Mouse (Mus musculus) CH12.LX (cell line): ENCODE measurements around the gene Cdcp1. TPM values are rescaled to one million over a fixed set of nuclear protein-coding genes. Genes with fewer than 3 reads are reported as not detected.

Source experiments
- DNase-seq: peaks from one replicate; pipeline ENCODE4 v3.0.0-alpha.2; 2013; ENCODE audit errors: extremely low read depth
- H3K27ac ChIP-seq: 2 replicates; pipeline ENCODE4 v1.5.1; 2012; ENCODE audit warnings: low read depth, mild to moderate bottlenecking, control low read depth, moderate library complexity; ENCODE audit not compliant: insufficient read depth
- H3K27me3 ChIP-seq: replicated peaks from 2 replicates; pipeline ENCODE3; 2012; ENCODE audit warnings: inconsistent platforms
- H3K36me3 ChIP-seq, 2 experiments: replicated peaks in 1 of 2; 2 replicates each; pipeline versions ENCODE3 to v1.6.1; 2012; ENCODE audit warnings: inconsistent platforms in 1 of 2, low read length in 1 of 2, mild to moderate bottlenecking in 1 of 2, mixed read lengths in 1 of 2, moderate library complexity in 1 of 2; ENCODE audit not compliant: control insufficient read depth in 1 of 2, insufficient read depth in 1 of 2
- H3K4me1 ChIP-seq, 2 experiments: 2 replicates each; pipeline ENCODE4 v1.6.1; 2012; ENCODE audit warnings: inconsistent platforms in 1 of 2, moderate library complexity in 1 of 2; ENCODE audit not compliant: insufficient read depth in 2 of 2, control insufficient read depth in 1 of 2
- H3K4me2 ChIP-seq: 2 replicates; pipeline ENCODE4 v1.6.1; 2012; ENCODE audit warnings: low read depth, mild to moderate bottlenecking, control low read depth; ENCODE audit not compliant: poor library complexity, insufficient read depth, severe bottlenecking
- H3K4me3 ChIP-seq, 3 experiments: fragments of 150-350 bp in 1 of 3; sonication (generic) in 1 of 3; replicated peaks in 1 of 3; 2 replicates each; pipeline versions ENCODE3 to v1.5.1; 2011 to 2012; ENCODE audit warnings: low read depth in 2 of 3, low read length in 2 of 3, mild to moderate bottlenecking in 2 of 3, moderate library complexity in 2 of 3, control low read depth in 1 of 3, improper control_type of control experiment in 1 of 3, inconsistent platforms in 1 of 3, mixed read lengths in 1 of 3; ENCODE audit not compliant: poor library complexity in 1 of 3
- H3K79me2 ChIP-seq: replicated peaks from 2 replicates; pipeline ENCODE4 v1.6.1; 2012; ENCODE audit warnings: mild to moderate bottlenecking, moderate library complexity; ENCODE audit not compliant: control insufficient read depth, poor library complexity, insufficient read depth, severe bottlenecking; ENCODE audit errors: extremely low read depth
- H3K9ac ChIP-seq: 2 replicates; pipeline ENCODE4 v1.6.1; 2012; ENCODE audit warnings: low read depth, mild to moderate bottlenecking, control low read depth, moderate library complexity; ENCODE audit not compliant: insufficient read depth
- H3K9me3 ChIP-seq: replicated peaks from 2 replicates; pipeline ENCODE3; 2012; ENCODE audit warnings: low read length, inconsistent platforms, mixed read lengths
- BHLHE40 ChIP-seq: IDR thresholded peaks from 2 replicates; pipeline ENCODE4 v1.6.1; 2011; ENCODE audit warnings: mild to moderate bottlenecking, low read depth, low read length, improper control_type of control experiment
- CHD1 ChIP-seq: IDR thresholded peaks from 2 replicates; pipeline ENCODE4 v1.6.1; 2012; ENCODE audit warnings: low read depth, low read length, improper control_type of control experiment, inconsistent platforms
- CHD2 ChIP-seq: IDR thresholded peaks from 2 replicates; pipeline ENCODE4 v1.6.1; 2011; ENCODE audit warnings: low read length, improper control_type of control experiment
- CTCF ChIP-seq, 2 experiments: IDR thresholded peaks in 1 of 2; conservative IDR thresholded peaks in 1 of 2; 2 replicates each; pipeline ENCODE4 v1.5.1; 2011 to 2012; ENCODE audit warnings: low read depth in 2 of 2, low read length in 2 of 2, improper control_type of control experiment in 1 of 2, inconsistent platforms in 1 of 2, mild to moderate bottlenecking in 1 of 2, moderate library complexity in 1 of 2
- E2F4 ChIP-seq: IDR thresholded peaks from 2 replicates; pipeline ENCODE4 v1.6.1; 2011; ENCODE audit warnings: low read depth, low read length, improper control_type of control experiment; ENCODE audit not compliant: insufficient replicate concordance
- EP300 ChIP-seq: IDR thresholded peaks from 2 replicates; pipeline ENCODE4 v1.6.1; 2011; ENCODE audit warnings: low read length, improper control_type of control experiment
- ETS1 ChIP-seq: conservative IDR thresholded peaks from 2 replicates; pipeline ENCODE4 v1.6.1; 2012; ENCODE audit warnings: low read depth, mild to moderate bottlenecking, inconsistent platforms, low read length, improper control_type of control experiment, moderate library complexity
- GABPA ChIP-seq: IDR thresholded peaks from 2 replicates; pipeline ENCODE4 v1.6.1; 2012; ENCODE audit warnings: low read depth, low read length, improper control_type of control experiment, inconsistent platforms; ENCODE audit not compliant: insufficient replicate concordance
- JUND ChIP-seq: conservative IDR thresholded peaks from 2 replicates; pipeline ENCODE4 v1.6.1; 2011; ENCODE audit warnings: low read depth, low read length, improper control_type of control experiment
- KAT2A ChIP-seq: IDR thresholded peaks from 2 replicates; pipeline ENCODE4 v1.6.1; 2012; ENCODE audit warnings: low read length, improper control_type of control experiment, inconsistent platforms; ENCODE audit not compliant: insufficient replicate concordance
- MAFK ChIP-seq: IDR thresholded peaks from 2 replicates; pipeline ENCODE4 v1.6.1; 2011; ENCODE audit warnings: low read length, improper control_type of control experiment; ENCODE audit not compliant: insufficient replicate concordance
- MAX ChIP-seq: IDR thresholded peaks from 2 replicates; pipeline ENCODE4 v1.6.1; 2011; ENCODE audit warnings: low read length, improper control_type of control experiment
- MAZ ChIP-seq: IDR thresholded peaks from 2 replicates; pipeline ENCODE4 v1.6.1; 2012; ENCODE audit warnings: low read depth, mild to moderate bottlenecking, inconsistent platforms, low read length, improper control_type of control experiment, moderate library complexity
- MEF2A ChIP-seq: IDR thresholded peaks from 2 replicates; pipeline ENCODE4 v1.6.1; 2014; ENCODE audit warnings: low read depth, mild to moderate bottlenecking, inconsistent platforms, low read length, improper control_type of control experiment, borderline replicate concordance
- MXI1 ChIP-seq: IDR thresholded peaks from 2 replicates; pipeline ENCODE4 v1.6.1; 2011; ENCODE audit warnings: mild to moderate bottlenecking, low read depth, low read length, improper control_type of control experiment
- MYC ChIP-seq: IDR thresholded peaks from 2 replicates; pipeline ENCODE4 v1.6.1; 2011; ENCODE audit warnings: low read depth, mild to moderate bottlenecking, improper control_type of control experiment, low read length
- NELFE ChIP-seq: IDR thresholded peaks from 2 replicates; pipeline ENCODE4 v1.6.1; 2011; ENCODE audit warnings: low read depth, low read length, improper control_type of control experiment
- NRF1 ChIP-seq: IDR thresholded peaks from 2 replicates; pipeline ENCODE4 v1.6.1; 2014; ENCODE audit warnings: low read depth, mild to moderate bottlenecking, inconsistent platforms, low read length, improper control_type of control experiment, moderate library complexity
- RAD21 ChIP-seq: IDR thresholded peaks from 2 replicates; pipeline ENCODE4 v1.6.1; 2011; ENCODE audit warnings: low read depth, mild to moderate bottlenecking, low read length, improper control_type of control experiment, moderate library complexity
- TBP ChIP-seq: conservative IDR thresholded peaks from 2 replicates; pipeline ENCODE4 v1.6.1; 2011; ENCODE audit warnings: low read depth, low read length, improper control_type of control experiment
- UBTF ChIP-seq: IDR thresholded peaks from 2 replicates; pipeline ENCODE4 v1.6.1; 2012; ENCODE audit warnings: low read depth, mild to moderate bottlenecking, inconsistent platforms, low read length, improper control_type of control experiment, moderate library complexity
- ZC3H11A ChIP-seq: IDR thresholded peaks from 2 replicates; pipeline ENCODE4 v1.6.1; 2012; ENCODE audit warnings: low read depth, mild to moderate bottlenecking, inconsistent platforms, low read length, improper control_type of control experiment
- ZMIZ1 ChIP-seq: IDR thresholded peaks from 2 replicates; pipeline ENCODE4 v1.6.1; 2012; ENCODE audit warnings: low read depth, mild to moderate bottlenecking, inconsistent platforms, low read length, improper control_type of control experiment
- ZNF384 ChIP-seq: IDR thresholded peaks from 2 replicates; pipeline ENCODE4 v1.6.1; 2012; ENCODE audit warnings: low read depth, low read length, improper control_type of control experiment, inconsistent platforms
- dilution Hi-C: fragments of 300-500 bp; cut with MboI; formaldehyde crosslinking; loops from 2 replicates; pipeline ENCODE4 v1.14.3; 2020; ENCODE audit warnings: low sequenced_read_pairs; ENCODE audit not compliant: extremely low pct_unique_long_range_greater_than_20kb, extremely low pct_ligation_motif_present
- in situ Hi-C: fragments of 300-500 bp; cut with MboI; formaldehyde crosslinking; loops from 3 replicates; pipeline ENCODE4 v1.14.3; 2019; ENCODE audit warnings: low sequenced_read_pairs, low pct_ligation_motif_present, low pct_unique_long_range_greater_than_20kb, mixed read lengths
- polyA plus RNA-seq: library from polyadenylated mRNA; unstranded; fragments of >175 nt; gene quantifications from 2 replicates; pipeline ENCODE4 v1.2.1, GENCODE M21; 2012; ENCODE audit warnings: low read depth; ENCODE audit not compliant: insufficient read length
- total RNA-seq, 2 experiments: library from RNA; depleted of rRNA; stranded (reverse); fragments of 300-350 nt in 1 of 2; fragments of >200 nt in 1 of 2; gene quantifications; 2 replicates each; pipeline ENCODE4 v1.2.3; 2012 to 2014

The Cdcp1 gene
- total and polyA plus RNA-seq, 3 experiments: 3.1 to 5.9 (median 3.6) TPM

DNA sequence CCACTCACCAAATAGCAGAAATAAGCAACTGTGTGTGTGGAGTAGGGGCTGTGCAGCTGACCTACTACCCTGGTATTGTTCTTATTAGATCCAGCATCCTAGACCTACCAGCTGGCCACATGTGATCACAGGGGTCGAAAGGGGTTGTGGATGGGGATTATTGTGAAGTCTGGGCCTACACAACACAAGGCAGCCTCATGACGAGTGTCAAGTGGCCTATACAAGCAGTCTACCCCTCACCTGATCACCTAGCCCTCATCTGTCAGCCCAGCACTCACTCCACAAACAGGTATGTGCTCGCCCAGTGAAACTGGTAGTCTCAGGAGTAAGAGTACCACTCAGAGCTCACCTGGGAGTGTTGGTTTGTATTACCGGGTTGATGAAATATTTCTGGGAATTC lies 29.3 kb upstream of the Cdcp1 start:
- no peaks in the 10 kb centered on the region for H3K79me2 ChIP-seq
- H3K4me3 ChIP-seq: no peak overlapping the region
- in situ Hi-C loops (no loop called here), dilution Hi-C loops (no loop called here)
- H3K4me2 ChIP-seq: no peak overlapping the region
- no peak overlapping the region for H3K9ac ChIP-seq
- H3K27ac ChIP-seq: no peak overlapping the region
- no peak for TF ChIP-seq MAFK
- no peak for TF ChIP-seq JUND
- no peak for TF ChIP-seq ZC3H11A
- peaks cover 3% of the 10 kb centered on the region for H3K9me3 ChIP-seq
- no peaks in the 10 kb centered on the region for H3K27me3 ChIP-seq
- no peaks in the 10 kb centered on the region for H3K36me3 ChIP-seq
- H3K4me1 ChIP-seq: peaks cover 5 to 18% of the 10 kb centered on the region in 2 experiments
- no peak for DNase-seq

DNA sequence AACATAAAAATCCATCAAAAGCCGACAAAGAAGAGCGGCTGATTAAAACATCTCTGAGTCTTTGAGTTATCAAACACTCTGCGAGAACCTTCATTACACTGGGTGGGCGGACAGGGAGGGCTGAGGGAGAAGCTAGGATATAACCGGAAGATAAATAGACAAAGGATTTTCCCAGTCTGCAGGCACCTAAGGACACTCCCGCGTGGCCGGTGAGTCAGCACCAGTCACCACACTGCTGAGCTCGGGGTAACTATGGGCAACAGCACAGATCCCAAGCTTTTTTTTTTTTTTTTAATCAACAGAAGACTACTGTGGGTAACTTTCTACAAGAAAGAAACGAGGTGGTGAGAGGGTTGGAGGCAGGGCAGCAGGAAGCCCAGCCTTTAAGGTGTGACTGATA lies 28.1 kb upstream of the Cdcp1 start:
- H3K4me3 ChIP-seq: no peak overlapping the region
- H3K4me2 ChIP-seq: no peak overlapping the region
- DNase-seq: no peak

DNA sequence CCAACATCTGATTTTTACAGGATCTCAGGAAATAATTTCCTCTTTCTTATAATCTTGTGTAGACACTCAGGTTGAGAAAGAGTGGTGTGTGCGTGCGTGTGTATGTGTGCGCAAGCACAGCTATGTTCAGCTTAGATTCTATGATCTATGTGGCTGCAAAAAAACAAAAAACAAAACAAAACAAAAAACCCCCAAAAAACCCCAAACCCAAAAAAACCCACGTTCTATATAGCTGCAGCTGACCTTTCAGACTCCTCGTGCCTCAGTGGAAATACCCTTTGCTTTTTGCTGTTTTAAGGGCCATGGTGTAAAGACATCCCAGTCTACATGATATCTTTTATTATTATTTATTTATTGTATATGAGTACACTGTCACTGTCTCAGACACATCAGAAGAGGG lies 25.4 kb upstream of the Cdcp1 start:
- Histone ChIP-seq H3K4me2 (0 out of 2 replicates have a peak overlapping the region, but pooled peaks have one; percentile 19), H3K4me3 (no peak overlapping the region), H3K27me3 (no peaks in the 10 kb centered on the region), H3K36me3 (no peaks in the 10 kb centered on the region), H3K9ac (no peak overlapping the region), H3K4me1 (peaks cover 31 to 57% of the 10 kb centered on the region in 2 experiments), H3K27ac (no peak overlapping the region), H3K9me3 (peaks cover 3% of the 10 kb centered on the region), H3K79me2 (no peaks in the 10 kb centered on the region)
- no peak for DNase-seq
- dilution Hi-C loops (no loop called here), in situ Hi-C loops (no loop called here)
- no peak for TF ChIP-seq CTCF (conservative IDR thresholded peaks at IDR 0.05 in 1 of 2, IDR thresholded peaks at IDR 0.05 in 1 of 2; ENCODE audit: low read depth in 2 of 2, low read length in 2 of 2)
- TF ChIP-seq RAD21: no peak
- peak; percentile 46; the same call in 1 of the 2 replicates for TF ChIP-seq MEF2A
- no peak for TF ChIP-seq CHD2
- TF ChIP-seq MYC: 0 out of 2 replicates have a peak, but pooled peaks have one; percentile 18
- TF ChIP-seq EP300: 0 out of 2 replicates have a peak, but pooled peaks have one; percentile 9
- peak; percentile 41; the same call in 1 of the 2 replicates for TF ChIP-seq ETS1
- TF ChIP-seq BHLHE40: peak; percentile 74
- TF ChIP-seq ZNF384: peak; percentile 49; the same call in 1 of the 2 replicates

More for the DNA sequence above, 28.1 kb upstream of the Cdcp1 start:
- TF ChIP-seq NRF1 (no peak), TBP (no peak), MEF2A (no peak), E2F4 (no peak), ZMIZ1 (no peak), MAX (no peak), CHD1 (no peak), KAT2A (no peak), GABPA (no peak), NELFE (no peak), MAZ (no peak), MXI1 (no peak), JUND (no peak), UBTF (no peak)
- Histone ChIP-seq H3K79me2 (no peaks in the 10 kb centered on the region), H3K4me1 (peaks cover 15 to 30% of the 10 kb centered on the region in 2 experiments), H3K9me3 (peaks cover 3% of the 10 kb centered on the region), H3K36me3 (no peaks in the 10 kb centered on the region), H3K27me3 (no peaks in the 10 kb centered on the region), H3K9ac (no peak overlapping the region), H3K27ac (no peak overlapping the region)
- dilution Hi-C loops: no loop called here
- in situ Hi-C loops: no loop called here
